ENCODE assay signal across 24 mouse cellular contexts in genomic region chr2:43962466-43962865, GRCm38 (mm10).
"Had no signal": no experiment of that assay in that cellular context is flagged by ENCODE, and none has a peak within 500 bp of the region (broad histone marks: within the 10 kb centered on the region; RNA-seq: fewer than 3 reads in every experiment).

No protein-coding gene starts in this region.

- H3K27ac ChIP-seq: kidney, embryonic 15.5 days; limb, embryonic 12.5 days; limb, embryonic 15.5 days; liver, embryonic 12.5 days; liver, embryonic 15.5 days; neural tube, embryonic 12.5 days; neural tube, embryonic 15.5 days; stomach, postnatal 0 days had no signal

- H3K4me1 ChIP-seq: kidney, embryonic 15.5 days; limb, embryonic 15.5 days; liver, embryonic 15.5 days; neural tube, embryonic 12.5 days; neural tube, embryonic 15.5 days had no signal

- H3K36me3 ChIP-seq: kidney, embryonic 15.5 days; limb, embryonic 12.5 days; limb, embryonic 15.5 days; liver, embryonic 12.5 days; liver, embryonic 15.5 days; neural tube, embryonic 12.5 days; neural tube, embryonic 15.5 days had no signal

- H3K9me3 ChIP-seq: kidney, embryonic 15.5 days; limb, embryonic 12.5 days; limb, embryonic 15.5 days; liver, embryonic 12.5 days; liver, embryonic 15.5 days; neural tube, embryonic 12.5 days; neural tube, embryonic 15.5 days had no signal

- H3K9ac ChIP-seq: kidney, embryonic 15.5 days; limb, embryonic 12.5 days; limb, embryonic 15.5 days; liver, embryonic 12.5 days; liver, embryonic 15.5 days; neural tube, embryonic 12.5 days; neural tube, embryonic 15.5 days had no signal

- DNase-seq: kidney, adult 2 months; kidney, postnatal 14 days; kidney, postnatal 4 days; left cerebral cortex, postnatal 4 days; lung, adult 18-20 months; lung, postnatal 10 days; lung, postnatal 4 days; midbrain, embryonic 14.5 days; right cerebral cortex, adult 18-20 months; right cerebral cortex, postnatal 14 days; right cerebral cortex, postnatal 4 days; thymus, adult 2 months; thymus, postnatal 14 days; thymus, postnatal 4 days had no signal

- H3K4me2 ChIP-seq: kidney, embryonic 15.5 days; limb, embryonic 12.5 days; limb, embryonic 15.5 days; liver, embryonic 12.5 days; liver, embryonic 15.5 days; midbrain, embryonic 11.5 days; neural tube, embryonic 12.5 days; neural tube, embryonic 15.5 days had no signal

- H3K27me3 ChIP-seq: kidney, embryonic 15.5 days; limb, embryonic 12.5 days; limb, embryonic 15.5 days; liver, embryonic 12.5 days; liver, embryonic 15.5 days; neural tube, embryonic 12.5 days; neural tube, embryonic 15.5 days had no signal

- ATAC-seq: intestine, postnatal 0 days; liver, embryonic 12.5 days had no signal

- H3K4me3 ChIP-seq: kidney, embryonic 15.5 days; limb, embryonic 12.5 days; limb, embryonic 15.5 days; liver, embryonic 12.5 days; liver, embryonic 15.5 days; neural tube, embryonic 12.5 days; neural tube, embryonic 15.5 days had no signal
